In the genomic region with DNA sequence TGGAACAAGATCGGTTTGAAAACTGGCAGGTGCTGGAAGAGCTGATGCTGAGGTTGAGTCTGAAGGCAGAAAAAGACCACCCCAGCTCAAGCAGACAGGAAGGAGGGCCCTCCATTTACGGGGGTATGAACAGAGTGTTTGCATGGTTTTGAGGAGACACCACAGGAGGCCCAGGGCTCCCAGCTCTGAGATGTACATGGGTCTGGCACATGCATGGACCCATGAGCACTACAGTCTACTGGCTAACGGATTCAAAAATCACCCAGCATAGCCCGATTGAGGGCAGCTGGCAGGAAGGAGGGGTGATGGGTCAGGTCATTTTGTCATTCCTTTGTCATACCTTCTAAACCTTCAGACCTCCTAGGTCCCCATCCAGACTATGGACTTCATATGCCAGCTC, we compare ENCODE assay signal across 19 mouse cellular contexts.
DNase-seq lines count a peak whose midpoint lies in the region; TF ChIP-seq lines count a peak whose summit lies in the region.
"Had no signal": no experiment of that assay in that cellular context is flagged by ENCODE, and none has a peak within 500 bp of the region (broad histone marks: within the 10 kb centered on the region; RNA-seq: fewer than 3 reads in every experiment).

No protein-coding gene starts in this region.

- H3K4me1 ChIP-seq in thymus, adult 2 months (replicated peaks; ENCODE audit: control insufficient read depth, insufficient read depth, low read length), result no peaks in the 10 kb centered on the region
- H3K4me1 ChIP-seq: embryonic facial prominence, embryonic 10.5 days; embryonic facial prominence, embryonic 12.5 days had no signal

- no peak overlapping the region for H3K27ac ChIP-seq in thymus, adult 2 months (ENCODE audit: control insufficient read depth, insufficient read depth, low read length)
- H3K27ac ChIP-seq: embryonic facial prominence, embryonic 10.5 days; embryonic facial prominence, embryonic 12.5 days; forebrain, embryonic 13.5 days; forebrain, embryonic 15.5 days had no signal

- no peak for TF ChIP-seq CTCF in thymus, adult 2 months (IDR thresholded peaks at IDR 0.05; ENCODE audit: borderline replicate concordance, control insufficient read depth, extremely low read depth, insufficient read depth, low read length, poor library complexity)

- no peaks in the 10 kb centered on the region for H3K27me3 ChIP-seq in thymus, adult 2 months (ENCODE audit: control insufficient read depth, insufficient read depth, low read length)
- H3K27me3 ChIP-seq: embryonic facial prominence, embryonic 12.5 days; forebrain, embryonic 13.5 days; forebrain, embryonic 15.5 days had no signal

- H3K4me3 ChIP-seq in thymus, adult 2 months (ENCODE audit: control insufficient read depth, insufficient read depth, low read length), result no peak overlapping the region
- H3K4me3 ChIP-seq: embryonic facial prominence, embryonic 10.5 days; embryonic facial prominence, embryonic 12.5 days; forebrain, embryonic 13.5 days; forebrain, embryonic 15.5 days had no signal

- TF ChIP-seq POLR2A in thymus, adult 2 months (IDR thresholded peaks at IDR 0.05; ENCODE audit: control insufficient read depth, extremely low read depth, insufficient read depth, low read length, poor library complexity), result no peak

- H3K36me3 ChIP-seq in thymus, adult 2 months (ENCODE audit: control insufficient read depth, insufficient read depth, low read length), result no peaks in the 10 kb centered on the region
- H3K36me3 ChIP-seq: embryonic facial prominence, embryonic 10.5 days; embryonic facial prominence, embryonic 12.5 days; forebrain, embryonic 15.5 days; G1E had no signal

- 91% methylated on average over 4 of the region's 4 CpGs for WGBS in thymus, adult 2 months

- intact Hi-C loops in left cerebral cortex, postnatal 36 days (cut with DNase I), result no loop called here

- DNase-seq in heart, adult 11 months, result peak; percentile 70
- no peak for DNase-seq in heart, postnatal 4 days
- DNase-seq in thymus, postnatal 14 days, result peak; percentile 1
- no peak for DNase-seq in thymus, adult 2 months
- no peak for DNase-seq in left cerebral cortex, postnatal 36 days (ENCODE audit: low spot score in 2 of 2)
- DNase-seq: adrenal gland, adult 8-10 months; adrenal gland, postnatal 14 days; adrenal gland, postnatal 36 days; B cell, adult 2 months; cerebellum, adult 11-12 months; cerebellum, adult 2 months; cerebellum, adult 9-10 months; cerebellum, postnatal 10 days; cerebellum, postnatal 25 days had no signal

Comparison
In these comparisons a context has a peak if more than half of its experiments do, and no peak if none do; other contexts are left out.
1. DNase-seq: peak in heart, adult 11 months (single experiment) and thymus, postnatal 14 days (single experiment); none in heart, postnatal 4 days (single experiment), thymus, adult 2 months (single experiment) and left cerebral cortex, postnatal 36 days (0 of 2).